In genomic region chr9:25571381-25571780, GRCm38 (mm10) we compare ENCODE assay signal across 10 mouse cellular contexts.
DNase-seq lines count a peak whose midpoint lies in the region; ATAC-seq and TF ChIP-seq lines count a peak whose summit lies in the region.
"Had no signal": no experiment of that assay in that cellular context is flagged by ENCODE, and none has a peak within 500 bp of the region (broad histone marks: within the 10 kb centered on the region; RNA-seq: fewer than 3 reads in every experiment).

No protein-coding gene starts in this region.

- no peaks in the 10 kb centered on the region for H3K9me3 ChIP-seq in hindbrain, postnatal 0 days (ENCODE audit: low read length)
- H3K9me3 ChIP-seq in hindbrain, embryonic 14.5 days (ENCODE audit: control insufficient read depth, low read length), result no peaks in the 10 kb centered on the region
- no peaks in the 10 kb centered on the region for H3K9me3 ChIP-seq in forebrain, embryonic 10.5 days
- no peaks in the 10 kb centered on the region for H3K9me3 ChIP-seq in midbrain, embryonic 12.5 days

- no peak for TF ChIP-seq CTCF in hindbrain, postnatal 0 days (IDR thresholded peaks at IDR 0.05; ENCODE audit: low read depth)

- no peaks in the 10 kb centered on the region for H3K36me3 ChIP-seq in hindbrain, postnatal 0 days (ENCODE audit: insufficient read depth, low read length)
- H3K36me3 ChIP-seq in hindbrain, embryonic 14.5 days (replicated peaks; ENCODE audit: control insufficient read depth, insufficient read depth), result no peaks in the 10 kb centered on the region
- no peaks in the 10 kb centered on the region for H3K36me3 ChIP-seq in forebrain, embryonic 10.5 days (replicated peaks)
- H3K36me3 ChIP-seq in midbrain, embryonic 12.5 days, result no peaks in the 10 kb centered on the region

- WGBS in hindbrain, postnatal 0 days, result 50% methylated on average over 2 of the region's 2 CpGs
- WGBS in hindbrain, embryonic 14.5 days, result 62% methylated on average over 2 of the region's 2 CpGs
- WGBS in forebrain, embryonic 10.5 days, result 37% methylated on average over 2 of the region's 2 CpGs
- WGBS in midbrain, embryonic 12.5 days, result 33% methylated on average over 2 of the region's 2 CpGs

- H3K27ac ChIP-seq in hindbrain, postnatal 0 days, result no peak overlapping the region
- H3K27ac ChIP-seq in hindbrain, embryonic 14.5 days, result no peak overlapping the region
- H3K27ac ChIP-seq in forebrain, embryonic 10.5 days, result peak overlapping the region; percentile 78
- H3K27ac ChIP-seq in midbrain, embryonic 12.5 days (replicated peaks), result no peak overlapping the region

- peak; percentile 9 for DNase-seq in hindbrain, postnatal 0 days (ENCODE audit: low spot score)
- DNase-seq in hindbrain, embryonic 14.5 days (ENCODE audit: low spot score), result no peak
- peak; percentile 35 for DNase-seq in brain, adult 2 months (ENCODE audit: low read depth, low spot score)
- no peak for DNase-seq in forebrain, embryonic 10.5 days (ENCODE audit: extremely low spot score, low spot score)
- DNase-seq in cerebellum, postnatal 14 days, result no peak
- no peak for DNase-seq in c-Kit-positive CD71-positive TER-119-positive erythroid progenitor cells, embryonic 14.5 days (ENCODE audit: low spot score)
- DNase-seq in kidney, adult 18-20 months, result no peak
- DNase-seq: cerebellum, adult 9-11 months had no signal

- ATAC-seq in hindbrain, postnatal 0 days, result no peak
- ATAC-seq in hindbrain, embryonic 14.5 days (ENCODE audit: low FRiP score), result no peak
- ATAC-seq in midbrain, embryonic 12.5 days (ENCODE audit: low FRiP score, low read depth), result 0 out of 2 replicates have a peak, but pooled peaks have one; percentile 19
- ATAC-seq: intestine, postnatal 0 days had no signal

- no peak overlapping the region for H3K4me2 ChIP-seq in hindbrain, postnatal 0 days (ENCODE audit: low read depth, low read length)
- no peak overlapping the region for H3K4me2 ChIP-seq in hindbrain, embryonic 14.5 days (replicated peaks)
- no peak overlapping the region for H3K4me2 ChIP-seq in midbrain, embryonic 12.5 days (replicated peaks)

- no peak overlapping the region for H3K9ac ChIP-seq in hindbrain, postnatal 0 days (replicated peaks; ENCODE audit: low read length)
- H3K9ac ChIP-seq in hindbrain, embryonic 14.5 days, result no peak overlapping the region
- H3K9ac ChIP-seq in midbrain, embryonic 12.5 days (replicated peaks), result no peak overlapping the region

- H3K4me3 ChIP-seq in hindbrain, postnatal 0 days (ENCODE audit: low read length), result no peak overlapping the region
- no peak overlapping the region for H3K4me3 ChIP-seq in hindbrain, embryonic 14.5 days (replicated peaks; ENCODE audit: low read length)
- H3K4me3 ChIP-seq in forebrain, embryonic 10.5 days, result no peak overlapping the region
- no peak overlapping the region for H3K4me3 ChIP-seq in midbrain, embryonic 12.5 days

- H3K4me1 ChIP-seq in hindbrain, postnatal 0 days (ENCODE audit: insufficient read depth, low read length), result 0 out of 2 replicates have a peak, but pooled peaks cover 5% of the 10 kb centered on the region
- H3K4me1 ChIP-seq in hindbrain, embryonic 14.5 days (replicated peaks; ENCODE audit: control insufficient read depth, insufficient read depth, low read length), result peaks cover 15% of the 10 kb centered on the region; the same call in 1 of the 2 replicates
- H3K4me1 ChIP-seq in forebrain, embryonic 10.5 days, result peaks cover 34% of the 10 kb centered on the region
- peaks cover 9% of the 10 kb centered on the region; the same call in 1 of the 2 replicates for H3K4me1 ChIP-seq in midbrain, embryonic 12.5 days

- H3K27me3 ChIP-seq in hindbrain, postnatal 0 days (ENCODE audit: insufficient read depth, low read length), result no peaks in the 10 kb centered on the region
- H3K27me3 ChIP-seq in hindbrain, embryonic 14.5 days (ENCODE audit: control insufficient read depth, insufficient read depth, low read length), result no peaks in the 10 kb centered on the region
- no peaks in the 10 kb centered on the region for H3K27me3 ChIP-seq in forebrain, embryonic 10.5 days (ENCODE audit: poor library complexity, severe bottlenecking)
- no peaks in the 10 kb centered on the region for H3K27me3 ChIP-seq in midbrain, embryonic 12.5 days

Comparison
In these comparisons a context has a peak if more than half of its experiments do, and no peak if none do; other contexts are left out.
1. DNase-seq: peak in hindbrain, postnatal 0 days (single experiment) and brain, adult 2 months (single experiment); none in hindbrain, embryonic 14.5 days (single experiment), forebrain, embryonic 10.5 days (single experiment), cerebellum, postnatal 14 days (0 of 2), c-Kit-positive CD71-positive TER-119-positive erythroid progenitor cells, embryonic 14.5 days (single experiment) and kidney, adult 18-20 months (single experiment).